8 mouse cellular contexts compared by ENCODE assay signal in the genomic region with DNA sequence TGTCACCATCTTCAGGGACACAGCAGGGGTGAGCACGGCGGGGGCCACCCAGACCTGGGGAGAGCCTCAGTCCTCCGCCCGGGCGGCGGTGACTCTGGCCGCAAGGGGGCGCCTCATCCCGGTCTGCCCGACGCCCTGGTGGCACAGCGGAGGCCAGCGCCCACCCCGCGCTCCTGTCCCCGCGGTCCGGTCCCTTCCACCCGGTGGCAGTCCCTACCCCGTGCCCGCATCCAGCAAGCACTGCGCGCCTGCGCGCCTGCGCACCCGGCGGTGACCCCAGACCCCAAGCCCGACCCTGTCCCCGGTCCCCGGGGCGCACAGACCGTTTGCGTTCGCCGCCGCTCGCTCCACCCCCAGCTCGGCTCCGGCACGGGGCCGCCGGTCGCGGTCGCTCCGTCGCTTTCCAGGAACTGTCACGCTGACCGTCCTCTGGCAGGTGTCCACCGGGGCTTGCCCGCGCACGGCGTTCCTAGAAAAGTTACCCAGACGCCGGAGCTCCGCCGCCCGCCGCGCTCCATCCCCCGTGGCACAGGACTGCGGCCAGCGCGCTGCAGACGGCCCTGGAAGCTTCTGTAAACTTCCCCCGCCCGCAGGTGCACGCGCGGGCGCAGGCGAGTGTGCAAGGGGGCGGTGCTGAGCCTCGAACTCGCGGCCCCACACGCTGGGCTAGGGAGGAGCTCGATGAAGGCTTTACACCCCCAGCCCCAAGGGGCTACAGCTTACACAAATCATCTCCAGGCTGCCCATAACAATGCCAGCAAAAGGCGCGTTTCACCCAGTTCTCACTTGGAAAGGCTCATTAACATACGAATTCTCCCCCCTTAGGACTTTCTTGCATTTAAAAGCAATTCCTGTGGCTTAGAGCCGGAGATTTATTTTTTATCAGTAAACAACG.
A peak's percentile ranks its signal among the peaks of the same experiment; 100 is the strongest.
DNase-seq lines count a peak whose midpoint lies in the region; TF ChIP-seq lines count a peak whose summit lies in the region.

No protein-coding gene starts in this region.

- DNase-seq in adrenal gland, adult 2 months = peak; percentile 93
- DNase-seq in gastrocnemius, postnatal 10 days = peak; percentile 95
- peak; percentile 81 for DNase-seq in induced T-regulatory cell, adult 2 months (ENCODE audit: low read depth)
- peak; percentile 79 to 86 for DNase-seq in left cerebral cortex, postnatal 36 days (ENCODE audit: low spot score in 2 of 2)
- DNase-seq in mesoderm, embryonic 11.5 days (ENCODE audit: low read depth, low spot score) = peak; percentile 78
- DNase-seq in right cerebral cortex, postnatal 14 days = peak; percentile 84
- peak; percentile 87 for DNase-seq in urinary bladder, postnatal 25 days (ENCODE audit: low spot score)

- intact Hi-C loops in left cerebral cortex, postnatal 36 days (cut with DNase I) = loop anchor here (2.0 to 5.0 kb wide), 2 partner anchors 56 to 693 kb away; no protein-coding TSS in a partner anchor

- H3K4me1 ChIP-seq in cortical plate, adult 2 months (ENCODE audit: control insufficient read depth, insufficient read depth, low read length) = peaks cover 8% of the 10 kb centered on the region

- no peak for TF ChIP-seq POLR2A in cortical plate, adult 2 months (IDR thresholded peaks at IDR 0.05; ENCODE audit: extremely low read depth, insufficient read depth, low read length)

- peak overlapping the region; percentile 98 for H3K27ac ChIP-seq in cortical plate, adult 2 months (ENCODE audit: insufficient read depth, low read length)

- TF ChIP-seq CTCF in cortical plate, adult 2 months (IDR thresholded peaks at IDR 0.05; ENCODE audit: extremely low read depth, insufficient read depth, low read length) = peak; percentile 38; the same call in 1 of the 2 replicates

- H3K4me3 ChIP-seq in cortical plate, adult 2 months (ENCODE audit: insufficient read depth, low read length) = peak overlapping the region; percentile 46

Comparison
In these comparisons a context has a peak if more than half of its experiments do, and no peak if none do; other contexts are left out.
1. Peak in every context shown above with its lines: DNase-seq, H3K4me3 ChIP-seq and H3K27ac ChIP-seq.